Mouse (Mus musculus): Measurements from ENCODE around the gene Fanca.

DNA sequence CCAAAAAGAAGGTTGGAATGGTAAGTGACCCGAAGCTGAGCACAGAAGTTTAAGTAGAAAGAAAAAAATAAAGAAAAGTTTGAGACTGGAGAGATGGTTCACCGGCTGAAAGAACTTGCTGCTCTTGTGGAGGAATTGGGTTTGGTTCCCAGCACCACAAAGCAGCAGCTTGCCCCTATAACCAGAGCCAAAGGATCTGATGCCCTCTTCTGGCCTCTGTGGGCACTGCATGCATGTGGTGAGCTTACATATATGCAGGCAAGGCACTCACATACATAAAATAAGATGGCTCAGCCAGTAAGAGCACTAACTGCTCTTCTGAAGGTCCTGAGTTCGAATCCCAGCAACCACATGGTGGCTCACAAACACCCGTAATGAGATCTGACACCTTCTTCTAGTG, 21.7 kb upstream of the Fanca start:
- TF ChIP-seq EP300 (IDR thresholded peaks at IDR 0.05; ENCODE audit: low read depth) (no peak), CTCF (IDR thresholded peaks at IDR 0.05; ENCODE audit: low read depth) (no peak)
